Mouse (Mus musculus) layer of hippocampus, adult 9-11 months (tissue): ENCODE measurements around the gene Notch4.

ENCODE experiments used
- DNase-seq: peaks from one replicate; pipeline ENCODE4 v3.0.0; 2022

Notch4 gene

GRCm38 (mm10) chr17:34597566-34598095 lies 33.6 kb downstream of the Notch4 start, which contains the start of gene Ager:
Gene Ager, plus strand, starts transcription at chr17:34597862.
- DNase-seq: no peak

- no peak for DNase-seq
Measured at GRCm38 (mm10) chr17:34599891-34600290, 35.8 kb downstream of the Notch4 start.

- DNase-seq: no peak
Measured at GRCm38 (mm10) chr17:34601796-34602195, 37.7 kb downstream of the Notch4 start.

GRCm38 (mm10) chr17:34603375-34604060 lies 39.5 kb downstream of the Notch4 start, which contains the start of gene Rnf5:
Gene Rnf5, minus strand, starts transcription at chr17:34603690.
- DNase-seq: peak; percentile 100

GRCm38 (mm10) chr17:34604061-34604508 lies 40.0 kb downstream of the Notch4 start, which contains the start of gene Agpat1:
Gene Agpat1, plus strand, starts transcription at chr17:34604262.
- peak; percentile 99 for DNase-seq

GRCm38 (mm10) chr17:34604511-34605237 lies 40.6 kb downstream of the Notch4 start:
- DNase-seq: no peak

- peak; percentile 97 for DNase-seq
Measured at GRCm38 (mm10) chr17:34605609-34606008, 41.5 kb downstream of the Notch4 start.

- DNase-seq: no peak
Measured at GRCm38 (mm10) chr17:34606186-34607039, 42.3 kb downstream of the Notch4 start.

GRCm38 (mm10) chr17:34607997-34608396 lies 43.9 kb downstream of the Notch4 start:
- no peak for DNase-seq

- DNase-seq: no peak
Measured at GRCm38 (mm10) chr17:34611050-34611449, 47.0 kb downstream of the Notch4 start.

GRCm38 (mm10) chr17:34613054-34613645 lies 49.1 kb downstream of the Notch4 start:
- DNase-seq: no peak

- no peak for DNase-seq
Measured at GRCm38 (mm10) chr17:34613830-34614229, 49.8 kb downstream of the Notch4 start.

GRCm38 (mm10) chr17:34615871-34616270 lies 51.8 kb downstream of the Notch4 start, which contains the start of gene Egfl8:
Gene Egfl8, minus strand, starts transcription at chr17:34615971.
- DNase-seq: no peak

- DNase-seq: no peak
Measured at GRCm38 (mm10) chr17:34618999-34619398, 54.9 kb downstream of the Notch4 start.

GRCm38 (mm10) chr17:34621006-34621405 lies 56.9 kb downstream of the Notch4 start:
- DNase-seq: no peak

- DNase-seq: no peak
Measured at GRCm38 (mm10) chr17:34623161-34623560, 59.1 kb downstream of the Notch4 start.

GRCm38 (mm10) chr17:34624981-34625380 lies 60.9 kb downstream of the Notch4 start:
- no peak for DNase-seq

GRCm38 (mm10) chr17:34626062-34626772 lies 62.1 kb downstream of the Notch4 start:
- no peak for DNase-seq

- DNase-seq: peak; percentile 56
Measured at GRCm38 (mm10) chr17:34626773-34627092, 62.7 kb downstream of the Notch4 start.

GRCm38 (mm10) chr17:34627093-34627942 lies 63.2 kb downstream of the Notch4 start:
- DNase-seq: peak; percentile 92
